22 mouse cellular contexts compared by ENCODE assay signal in the genomic region with DNA sequence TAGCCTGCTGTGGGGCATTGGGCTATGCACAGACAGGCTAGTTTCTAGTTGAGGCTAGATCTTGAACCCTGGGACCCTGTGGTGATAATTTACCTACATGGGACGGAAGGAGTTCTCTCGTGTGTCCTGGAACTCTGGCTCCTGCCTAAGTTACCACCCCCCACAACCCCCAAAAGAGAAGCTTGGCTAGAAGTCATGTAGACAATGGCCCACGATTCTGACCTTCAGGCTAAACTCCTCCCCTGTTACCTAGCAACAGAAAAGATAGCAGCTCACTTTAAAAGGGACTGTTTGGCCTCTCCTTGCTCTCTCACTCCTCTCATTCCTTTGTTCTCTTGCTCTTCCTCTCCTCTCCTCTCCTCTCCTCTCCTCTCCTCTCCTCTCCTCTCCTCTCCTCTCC.
A peak's percentile ranks its signal among the peaks of the same experiment; 100 is the strongest.
DNase-seq lines count a peak whose midpoint lies in the region; ATAC-seq lines count a peak whose summit lies in the region.
"Had no signal": no experiment of that assay in that cellular context is flagged by ENCODE, and none has a peak within 500 bp of the region (broad histone marks: within the 10 kb centered on the region; RNA-seq: fewer than 3 reads in every experiment).

No protein-coding gene starts in this region.

- no peaks in the 10 kb centered on the region for H3K36me3 ChIP-seq in heart, embryonic 12.5 days
- H3K36me3 ChIP-seq in kidney, embryonic 16.5 days (ENCODE audit: insufficient read depth, low read length) = no peaks in the 10 kb centered on the region
- no peaks in the 10 kb centered on the region for H3K36me3 ChIP-seq in liver, embryonic 12.5 days
- H3K36me3 ChIP-seq: embryonic facial prominence, embryonic 13.5 days; limb, embryonic 10.5 days had no signal

- 0 out of 2 replicates have a peak overlapping the region, but pooled peaks have one; percentile 27 for H3K4me2 ChIP-seq in heart, embryonic 12.5 days
- no peak overlapping the region for H3K4me2 ChIP-seq in kidney, embryonic 16.5 days (replicated peaks; ENCODE audit: low read depth, low read length)
- no peak overlapping the region for H3K4me2 ChIP-seq in liver, embryonic 12.5 days
- H3K4me2 ChIP-seq: embryonic facial prominence, embryonic 13.5 days; lung, embryonic 14.5 days had no signal

- H3K27me3 ChIP-seq in heart, embryonic 12.5 days (replicated peaks) = no peaks in the 10 kb centered on the region
- peaks cover 12% of the 10 kb centered on the region for H3K27me3 ChIP-seq in kidney, embryonic 16.5 days (ENCODE audit: insufficient read depth, low read length)
- H3K27me3 ChIP-seq in liver, embryonic 12.5 days (replicated peaks) = peaks cover 16% of the 10 kb centered on the region
- H3K27me3 ChIP-seq: CH12.LX had no signal

- intact Hi-C loops in heart, postnatal 25 days (cut with DNase I) = no loop called here

- 45% methylated on average over 3 of the region's 3 CpGs for WGBS in heart, embryonic 12.5 days
- 44% methylated on average over 3 of the region's 3 CpGs for WGBS in kidney, embryonic 16.5 days
- 56% methylated on average over 3 of the region's 3 CpGs for WGBS in liver, embryonic 12.5 days (ENCODE audit: insufficient replicate concordance)

- peak overlapping the region; percentile 60 for H3K27ac ChIP-seq in heart, embryonic 12.5 days (ENCODE audit: poor library complexity, severe bottlenecking)
- H3K27ac ChIP-seq in kidney, embryonic 16.5 days (ENCODE audit: low read length) = peak overlapping the region; percentile 70
- H3K27ac ChIP-seq in liver, embryonic 12.5 days = peak overlapping the region; percentile 45; the same call in 1 of the 2 replicates
- H3K27ac ChIP-seq: embryonic facial prominence, embryonic 13.5 days; limb, embryonic 10.5 days; macrophage had no signal

- DNase-seq in heart, postnatal 25 days (ENCODE audit: low spot score) = no peak
- DNase-seq in kidney, postnatal 25 days = no peak
- peak; percentile 34 for DNase-seq in ES-CJ7 (ENCODE audit: low read depth, low spot score)
- DNase-seq in frontal cortex, postnatal 14 days (ENCODE audit: low spot score in 2 of 2) = no peak
- DNase-seq in thymus, postnatal 14 days = no peak
- DNase-seq: adrenal gland, postnatal 10 days; cerebellum, adult 11-12 months; heart, adult 11 months; lung, embryonic 14.5 days; midbrain, embryonic 14.5 days; retina, postnatal 1 day; right cerebral cortex, postnatal 4 days had no signal

- H3K4me3 ChIP-seq in heart, embryonic 12.5 days = no peak overlapping the region
- H3K4me3 ChIP-seq in kidney, embryonic 16.5 days (ENCODE audit: low read length) = no peak overlapping the region
- no peak overlapping the region for H3K4me3 ChIP-seq in liver, embryonic 12.5 days
- H3K4me3 ChIP-seq: embryonic facial prominence, embryonic 13.5 days; layer of hippocampus, adult 2 months; limb, embryonic 10.5 days had no signal

- no peak for ATAC-seq in heart, embryonic 12.5 days (ENCODE audit: insufficient number of reproducible peaks, low FRiP score)
- no peak for ATAC-seq in kidney, embryonic 16.5 days (ENCODE audit: low FRiP score, low TSS enrichment)
- ATAC-seq in liver, embryonic 12.5 days = no peak
- ATAC-seq: forebrain, embryonic 16.5 days; inflammation-experienced regulatory T-cells, adult 6 months had no signal

- no peak overlapping the region for H3K9ac ChIP-seq in heart, embryonic 12.5 days
- H3K9ac ChIP-seq in kidney, embryonic 16.5 days (replicated peaks; ENCODE audit: low read length) = no peak overlapping the region
- H3K9ac ChIP-seq in liver, embryonic 12.5 days = no peak overlapping the region
- H3K9ac ChIP-seq: embryonic facial prominence, embryonic 13.5 days; lung, embryonic 14.5 days had no signal

- peaks cover 32% of the 10 kb centered on the region for H3K4me1 ChIP-seq in heart, embryonic 12.5 days (replicated peaks)
- H3K4me1 ChIP-seq in kidney, embryonic 16.5 days (ENCODE audit: insufficient read depth, low read length) = peaks cover 9% of the 10 kb centered on the region; the same call in 1 of the 2 replicates
- 0 out of 2 replicates have a peak, but pooled peaks cover 3% of the 10 kb centered on the region for H3K4me1 ChIP-seq in liver, embryonic 12.5 days

- H3K9me3 ChIP-seq in heart, embryonic 12.5 days (replicated peaks) = no peaks in the 10 kb centered on the region
- H3K9me3 ChIP-seq in kidney, embryonic 16.5 days (ENCODE audit: low read length) = no peaks in the 10 kb centered on the region
- H3K9me3 ChIP-seq in liver, embryonic 12.5 days (replicated peaks) = no peaks in the 10 kb centered on the region
- H3K9me3 ChIP-seq: embryonic facial prominence, embryonic 13.5 days; limb, embryonic 10.5 days had no signal
